Mouse (Mus musculus) cerebellum, adult 11-12 months (tissue): ENCODE measurements at regions not wholly inside any gene's neighbourhood (a gene's known extent, or its start where the extent isn't known, plus 50 kb on each side); places are given as distances from the start of the nearest gene placed in this dataset.

Experiments used
- DNase-seq: peaks from one replicate; pipeline ENCODE4 v3.0.0; 2022

DNA sequence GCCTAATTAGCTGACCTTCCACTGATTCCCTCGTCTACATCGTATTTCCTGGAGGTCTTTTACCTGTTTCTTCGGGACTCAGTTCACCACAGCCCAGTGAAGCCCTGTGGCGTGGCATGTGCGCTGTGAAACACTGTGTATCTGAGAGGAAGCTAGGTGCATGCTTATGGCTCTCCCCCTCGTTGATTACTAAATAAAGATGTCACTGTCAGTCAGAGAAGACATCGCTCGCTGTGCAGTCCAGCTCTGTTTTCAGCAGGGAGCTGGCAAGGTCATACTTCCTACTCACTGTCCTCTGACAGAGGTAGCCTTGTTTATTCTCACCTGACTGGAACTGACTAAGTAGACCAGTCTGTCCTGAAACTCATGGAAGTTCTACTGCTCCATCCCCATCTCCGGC lies 68.7 kb upstream of the Adrb1 start:
- no peak for DNase-seq

DNA sequence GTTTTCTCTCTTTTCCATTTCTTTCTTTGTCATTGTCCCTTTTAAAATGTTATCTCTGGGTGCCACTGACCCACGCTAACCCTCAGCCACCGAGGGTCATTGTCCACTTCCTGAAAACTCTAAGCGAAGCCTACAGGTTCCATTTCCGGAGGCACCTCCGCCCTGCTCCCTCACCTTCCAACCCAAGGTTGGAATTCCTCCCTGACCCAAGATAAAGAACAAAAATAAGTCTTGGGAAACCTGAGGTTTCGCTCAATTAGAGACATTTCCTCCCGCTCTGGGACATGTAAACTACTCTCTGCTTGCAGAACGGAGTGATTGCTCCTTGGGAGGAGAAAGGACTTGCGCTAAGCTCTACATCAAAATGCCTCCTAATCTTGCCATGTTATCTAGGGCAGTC lies 66.7 kb upstream of the Adrb1 start:
- DNase-seq: no peak

DNA sequence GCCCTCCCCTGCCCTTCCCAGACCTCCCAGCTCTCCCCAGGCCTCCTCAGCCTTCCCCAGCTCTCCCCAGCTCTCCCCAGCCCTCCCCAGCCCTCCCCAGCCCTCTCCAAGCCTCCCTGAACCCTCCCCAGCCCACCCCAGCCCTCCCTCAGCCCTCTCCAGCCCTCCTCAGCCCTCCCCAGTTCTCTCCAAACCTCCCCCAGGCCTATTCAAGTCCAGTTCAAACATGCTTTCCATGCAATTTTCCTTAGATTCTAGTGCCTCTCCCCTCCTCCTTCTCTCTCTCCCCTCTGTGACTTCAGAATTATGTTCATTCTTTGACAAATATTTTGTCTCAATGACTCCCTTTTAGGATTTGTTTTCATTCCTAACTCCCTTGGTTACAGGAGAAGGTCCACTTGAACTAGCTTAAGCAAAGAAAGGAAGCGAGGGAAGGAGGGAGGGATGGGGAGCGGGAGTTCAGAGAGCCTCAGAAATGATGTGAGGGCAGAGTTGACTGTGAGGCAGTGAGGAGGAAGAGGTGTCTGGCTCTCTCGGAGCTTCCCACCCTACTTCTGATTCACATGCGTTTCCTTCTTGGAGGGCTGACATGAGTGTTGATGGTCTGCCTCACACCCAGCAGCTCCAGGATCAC lies 61.3 kb upstream of the Adrb1 start:
- no peak for DNase-seq

DNA sequence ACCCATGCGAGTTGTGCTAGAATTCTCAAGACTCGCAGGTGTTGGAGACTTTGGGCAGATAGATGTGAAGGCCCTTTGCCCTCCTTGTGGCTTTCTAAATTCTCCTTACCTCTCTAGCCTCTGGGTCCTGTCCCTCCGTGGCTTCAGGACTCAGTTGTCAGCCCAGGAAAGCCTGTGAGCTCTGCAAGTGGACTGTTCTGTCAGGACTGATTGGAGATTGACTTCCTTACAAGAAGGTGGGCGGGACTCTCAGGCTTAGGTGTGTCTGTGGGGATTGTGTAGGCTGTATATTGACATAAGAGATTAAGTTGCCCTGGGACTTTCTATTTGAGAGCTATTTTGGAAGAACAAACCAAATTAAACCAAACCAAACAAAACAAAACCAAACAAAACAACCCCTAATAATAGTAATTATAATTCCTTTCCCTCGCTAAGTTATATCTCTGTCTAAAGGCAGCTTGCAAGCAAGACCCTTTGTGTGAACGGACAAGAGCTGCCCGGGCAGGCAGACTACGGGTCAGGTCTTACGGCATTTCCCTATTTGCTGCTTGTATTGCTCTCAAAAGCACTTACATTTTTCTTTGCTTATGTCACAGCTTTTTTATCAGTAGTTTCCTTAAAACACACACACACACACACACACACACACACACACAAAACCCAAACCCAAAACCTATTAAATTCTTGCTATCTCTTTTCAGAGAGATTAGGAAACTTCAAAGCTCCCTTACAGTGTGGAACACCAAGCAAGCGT lies 58.3 kb upstream of the Adrb1 start:
- DNase-seq: no peak

DNA sequence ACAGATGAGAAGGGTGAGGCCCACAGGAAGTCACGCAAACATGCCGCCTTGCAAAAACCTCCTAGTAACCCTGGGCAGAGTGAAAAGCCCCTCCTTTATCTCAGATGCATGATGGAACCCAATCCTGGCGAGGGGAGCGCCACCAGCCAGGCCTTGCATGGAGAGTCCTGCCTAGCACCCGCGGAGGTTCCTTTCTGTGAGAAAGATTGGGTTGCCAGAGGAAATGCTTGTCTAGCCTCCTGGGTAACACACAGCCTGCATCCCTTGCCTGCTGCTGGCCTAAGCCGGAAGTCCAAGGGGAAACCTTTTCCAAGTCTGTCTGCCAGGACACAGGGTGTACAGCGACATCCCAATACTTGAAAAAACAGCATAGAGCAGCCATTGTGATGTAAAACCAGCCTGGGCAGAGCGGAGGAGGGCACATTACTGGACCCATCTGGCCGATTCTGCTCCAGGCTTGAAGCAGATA lies 57.7 kb upstream of the Adrb1 start:
- peak; percentile 11 for DNase-seq

DNA sequence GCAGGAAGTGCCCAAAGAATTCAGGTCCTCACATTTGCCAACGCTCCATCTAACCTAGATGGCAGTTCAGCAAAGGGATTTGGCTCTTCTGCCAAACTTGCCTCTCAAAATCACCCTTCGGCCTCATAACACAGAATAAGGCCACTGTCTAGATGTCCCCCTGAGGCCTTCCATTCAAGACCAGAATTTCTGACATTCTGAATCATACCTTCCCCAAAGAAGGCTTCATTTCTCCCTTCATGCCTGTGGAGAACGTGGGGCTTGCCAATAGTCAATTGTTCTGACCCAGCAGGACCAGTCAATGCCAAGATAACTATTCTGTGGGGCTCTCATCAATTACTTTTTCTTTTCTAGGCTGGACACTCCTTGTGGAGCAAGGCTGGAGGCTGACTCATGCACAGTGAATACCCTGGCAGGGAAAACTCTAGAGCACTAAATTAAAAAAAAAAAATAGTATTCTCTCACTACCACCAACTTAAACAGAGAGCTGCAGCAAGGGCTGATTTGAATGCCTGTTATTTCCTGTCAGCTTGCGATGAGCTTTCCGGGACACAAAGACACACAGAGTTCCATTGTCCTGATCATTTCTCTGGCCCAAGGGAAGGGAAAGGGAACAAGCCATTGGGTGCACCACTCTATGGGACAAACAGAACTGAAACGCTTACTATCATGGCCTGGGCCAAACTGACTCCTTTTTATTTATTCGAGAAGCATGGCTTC lies 56.9 kb upstream of the Adrb1 start:
- no peak for DNase-seq

DNA sequence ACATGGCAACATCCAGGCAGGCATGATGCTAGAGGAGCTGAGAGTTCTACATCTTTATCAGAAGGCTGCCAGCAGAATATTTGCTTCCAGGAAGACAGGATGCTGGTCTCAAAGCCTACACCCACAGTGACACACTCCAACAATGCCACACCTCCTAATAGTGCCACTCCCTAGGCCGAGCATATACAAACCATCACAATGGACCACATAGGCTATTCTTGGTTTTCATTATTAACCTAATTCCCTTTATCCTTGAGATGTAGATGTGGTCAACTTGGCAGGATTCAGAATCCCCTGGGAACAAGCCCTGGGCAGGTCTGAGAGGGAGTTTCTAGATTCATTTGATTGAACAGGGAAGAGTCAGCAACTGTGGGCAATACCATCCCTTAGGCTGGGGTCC lies 56.0 kb upstream of the Adrb1 start:
- DNase-seq: no peak

DNA sequence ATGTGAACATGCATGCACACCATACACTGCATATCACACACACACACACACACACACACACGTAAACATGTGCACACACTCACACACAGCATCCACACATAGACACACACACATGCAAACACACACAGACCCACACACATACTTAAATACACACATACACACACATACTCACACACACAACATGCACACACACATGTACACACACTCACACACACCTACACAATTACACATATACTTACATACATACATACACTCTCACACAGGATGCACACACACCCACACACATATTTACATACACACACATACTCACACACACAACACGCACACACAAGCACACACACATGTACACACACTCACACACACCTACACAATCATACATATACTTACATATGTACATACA lies 54.1 kb upstream of the Adrb1 start:
- DNase-seq: no peak

DNA sequence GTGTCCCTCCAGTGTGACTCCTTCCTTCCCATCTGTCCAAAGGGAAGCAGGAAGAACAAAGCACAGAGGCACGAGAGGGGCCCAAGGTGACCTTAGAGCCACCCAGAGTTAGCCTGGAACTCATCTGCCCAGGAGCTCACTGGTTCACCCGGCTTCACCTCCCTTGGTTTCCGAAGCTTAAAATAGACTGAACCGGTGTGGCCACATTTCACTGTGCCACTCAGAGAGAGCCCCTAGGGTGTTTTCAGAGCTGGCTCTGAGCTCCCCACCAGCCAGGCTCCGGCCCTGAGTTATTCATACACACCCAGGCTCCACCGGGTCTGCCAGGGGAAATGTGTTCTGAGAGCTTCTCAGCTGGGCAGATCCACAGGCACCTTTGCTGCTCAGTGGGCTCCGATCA lies 53.0 kb upstream of the Adrb1 start:
- no peak for DNase-seq

DNA sequence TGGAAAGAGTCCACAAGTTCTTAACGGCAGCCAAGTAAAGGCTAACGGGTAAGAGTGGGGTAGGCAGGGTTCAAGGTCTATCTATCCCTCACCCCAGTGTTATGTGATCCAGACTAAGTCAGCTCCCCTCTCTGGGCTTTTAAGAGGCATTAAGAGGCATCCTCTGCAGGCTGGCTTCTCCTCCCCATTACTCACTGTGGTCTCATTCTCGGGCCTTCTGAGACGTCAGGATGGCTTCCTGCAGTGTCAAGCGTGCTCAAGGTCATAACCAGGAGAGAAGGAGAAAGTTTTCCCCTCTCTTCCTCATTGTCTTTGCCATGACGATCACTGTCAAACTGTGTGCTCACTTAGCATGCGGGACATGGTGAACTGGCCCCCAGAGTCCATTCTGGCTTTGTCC lies 52.5 kb upstream of the Adrb1 start:
- no peak for DNase-seq
